16 mouse cellular contexts compared by ENCODE assay signal in the genomic region with DNA sequence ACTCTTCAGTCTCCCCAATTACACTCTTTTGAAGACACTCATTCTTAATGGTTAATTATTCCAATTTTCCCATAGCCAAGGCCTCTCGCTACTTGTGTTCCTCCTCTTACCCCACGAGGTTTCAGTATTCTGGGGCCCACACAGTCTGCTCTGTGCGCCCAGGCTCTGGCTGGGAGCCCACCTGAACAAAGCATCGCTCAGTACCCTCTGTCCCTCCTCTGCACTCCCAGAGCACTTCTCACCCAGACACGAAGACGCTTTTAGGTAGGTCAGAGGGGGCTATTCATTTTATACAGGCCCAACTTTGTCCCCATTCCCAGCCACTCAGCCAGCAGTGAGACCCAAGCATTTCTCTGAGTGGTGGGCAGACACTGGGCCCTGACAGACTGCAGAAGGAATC. TPM values are rescaled to one million over a fixed set of nuclear protein-coding genes. Genes with fewer than 3 reads are reported as not detected.
DNase-seq lines count a peak whose midpoint lies in the region; ATAC-seq lines count a peak whose summit lies in the region.
"Had no signal": no experiment of that assay in that cellular context is flagged by ENCODE, and none has a peak within 500 bp of the region (broad histone marks: within the 10 kb centered on the region; RNA-seq: fewer than 3 reads in every experiment).

No protein-coding gene starts in this region.

- 54% methylated on average over 6 of the region's 6 CpGs for WGBS in forebrain, embryonic 12.5 days
- 73% methylated on average over 6 of the region's 6 CpGs for WGBS in forebrain, embryonic 11.5 days

- no peak overlapping the region for H3K9ac ChIP-seq in forebrain, embryonic 12.5 days
- no peak overlapping the region for H3K9ac ChIP-seq in forebrain, embryonic 11.5 days (ENCODE audit: low read length)

- intact Hi-C loops in heart, postnatal 25 days (cut with DNase I), result no loop called here

- no peak overlapping the region for H3K4me3 ChIP-seq in forebrain, embryonic 12.5 days (replicated peaks)
- H3K4me3 ChIP-seq in forebrain, embryonic 11.5 days (ENCODE audit: low read depth, low read length), result no peak overlapping the region

- no peaks in the 10 kb centered on the region for H3K27me3 ChIP-seq in forebrain, embryonic 12.5 days
- no peaks in the 10 kb centered on the region for H3K27me3 ChIP-seq in forebrain, embryonic 11.5 days (ENCODE audit: control insufficient read depth, insufficient read depth, low read length)

- no peaks in the 10 kb centered on the region for H3K4me1 ChIP-seq in forebrain, embryonic 12.5 days
- H3K4me1 ChIP-seq in forebrain, embryonic 11.5 days (replicated peaks; ENCODE audit: control insufficient read depth, insufficient read depth, low read length), result no peaks in the 10 kb centered on the region

- no peaks in the 10 kb centered on the region for H3K36me3 ChIP-seq in forebrain, embryonic 12.5 days (replicated peaks)
- H3K36me3 ChIP-seq in forebrain, embryonic 11.5 days (ENCODE audit: control insufficient read depth, insufficient read depth, low read length), result no peaks in the 10 kb centered on the region

- H3K9me3 ChIP-seq in forebrain, embryonic 12.5 days, result no peaks in the 10 kb centered on the region
- no peaks in the 10 kb centered on the region for H3K9me3 ChIP-seq in forebrain, embryonic 11.5 days (ENCODE audit: control insufficient read depth, low read length)

- ATAC-seq in forebrain, embryonic 12.5 days (ENCODE audit: low FRiP score), result no peak
- no peak for ATAC-seq in forebrain, embryonic 11.5 days (replicated peaks; ENCODE audit: low FRiP score)

- 0 out of 2 replicates have a peak overlapping the region, but pooled peaks have one; percentile 13 for H3K27ac ChIP-seq in forebrain, embryonic 12.5 days
- H3K27ac ChIP-seq in forebrain, embryonic 11.5 days (ENCODE audit: low read depth, low read length), result no peak overlapping the region

- no peak for DNase-seq in forebrain, embryonic 11.5 days (ENCODE audit: low spot score)
- DNase-seq in right cerebral cortex, adult 18-20 months, result peak; percentile 42
- DNase-seq in right cerebral cortex, postnatal 14 days, result no peak
- peak; percentile 50 to 80 for DNase-seq in layer of hippocampus, postnatal 14 days (ENCODE audit: low spot score in 2 of 2)
- no peak for DNase-seq in lung, postnatal 25 days (ENCODE audit: low spot score)
- no peak for DNase-seq in heart, postnatal 25 days (ENCODE audit: low spot score)
- no peak for DNase-seq in kidney, adult 18-20 months
- DNase-seq: adrenal gland, adult 8-10 months; cerebellum, adult 9-10 months; heart, postnatal 14 days; thymus, postnatal 14 days had no signal

- no peak overlapping the region for H3K4me2 ChIP-seq in forebrain, embryonic 12.5 days
- no peak overlapping the region for H3K4me2 ChIP-seq in forebrain, embryonic 11.5 days (ENCODE audit: low read depth, low read length, severe bottlenecking)

RNA-seq across cellular contexts. Expression of a gene that starts 18.9 kb away (rescaled TPM):
- polyA plus RNA-seq in forebrain, embryonic 12.5 days (2016; fragmentation: Nextera tagmentation; extraction: Ambion mirVana), result not detected in 2 replicates
- not detected in 2 replicates for polyA plus RNA-seq in forebrain, embryonic 11.5 days (2014; fragmentation: Nextera tagmentation; extraction: Ambion mirVana)
- total RNA-seq in layer of hippocampus, postnatal 14 days (2021), result under 1 TPM in 1 of 2 experiments, not detected in 1; 0.38 TPM
- total RNA-seq in heart, postnatal 25 days (2021), result not detected
- total RNA-seq: adrenal gland, adult 8-10 months; heart, postnatal 14 days; liver, adult 2 months; megakaryocyte-erythroid progenitor cell, adult 5-6 weeks; neutrophil, adult 5-6 weeks had no signal
- polyA plus RNA-seq: kidney, embryonic 16.5 days; liver, adult 2 months had no signal

RNA-seq across cellular contexts. Expression of a gene that starts 29.4 kb away (rescaled TPM):
- polyA plus RNA-seq in forebrain, embryonic 12.5 days (2016; fragmentation: Nextera tagmentation; extraction: Ambion mirVana), result 98.2 and 103 TPM in 2 replicates
- 83.9 and 84.4 TPM in 2 replicates for polyA plus RNA-seq in forebrain, embryonic 11.5 days (2014; fragmentation: Nextera tagmentation; extraction: Ambion mirVana)
- total RNA-seq in layer of hippocampus, postnatal 14 days (2021), result 10 to 100 TPM; 69.7 to 74.6 TPM
- total RNA-seq in heart, postnatal 25 days (2021), result 10 to 100 TPM; 17.0 to 20.6 TPM

RNA-seq across cellular contexts. Expression of a gene that starts 36.2 kb away (rescaled TPM):
- polyA plus RNA-seq in forebrain, embryonic 12.5 days (2016; fragmentation: Nextera tagmentation; extraction: Ambion mirVana), result 41.6 and 41.7 TPM in 2 replicates
- 42.7 and 45.3 TPM in 2 replicates for polyA plus RNA-seq in forebrain, embryonic 11.5 days (2014; fragmentation: Nextera tagmentation; extraction: Ambion mirVana)
- total RNA-seq in layer of hippocampus, postnatal 14 days (2021), result 10 to 100 TPM; 26.7 to 27.8 TPM
- total RNA-seq in heart, postnatal 25 days (2021), result 1 to 10 TPM; 8.4 to 8.9 TPM

Comparison
In these comparisons a context has a peak if more than half of its experiments do, and no peak if none do; other contexts are left out.
1. DNase-seq: peak in right cerebral cortex, adult 18-20 months (single experiment) and layer of hippocampus, postnatal 14 days (2 of 2); none in forebrain, embryonic 11.5 days (single experiment), right cerebral cortex, postnatal 14 days (single experiment), lung, postnatal 25 days (single experiment), heart, postnatal 25 days (single experiment) and kidney, adult 18-20 months (single experiment).